Mouse (Mus musculus): ENCODE results near the gene 1810010H24Rik. TPM values are rescaled to one million over a fixed set of nuclear protein-coding genes. Genes with fewer than 3 reads are reported as not detected.

Gene 1810010H24Rik
- polyA plus RNA-seq, 1 experiment, result 2.7 TPM

DNA sequence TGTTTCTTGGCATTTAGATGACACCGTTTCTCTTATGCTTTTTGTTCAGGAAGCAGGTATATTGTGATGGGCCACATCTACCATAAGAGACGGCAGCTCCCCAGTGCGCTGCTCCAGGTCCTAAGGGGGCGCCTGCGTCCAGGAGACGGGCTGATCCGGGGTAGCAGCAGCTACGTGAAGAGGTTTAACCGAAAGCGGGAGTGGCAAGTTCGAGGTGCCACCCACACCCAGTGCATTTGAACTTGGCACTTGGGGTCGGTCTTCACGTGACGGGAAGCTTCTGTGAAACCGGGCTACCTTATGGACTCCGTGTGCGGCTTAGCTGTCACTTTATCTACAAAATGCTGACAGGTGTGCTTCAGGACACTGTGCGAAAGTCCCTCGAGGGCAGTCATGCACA, 4.1 kb downstream of the 1810010H24Rik start:
- H3K4me1 ChIP-seq (ENCODE audit: control insufficient read depth, insufficient read depth, insufficient read length, low read length), result peaks cover 8% of the 10 kb centered on the region
- no peaks in the 10 kb centered on the region; the same call in 1 of the 2 replicates for H3K36me3 ChIP-seq (ENCODE audit: control insufficient read depth, insufficient read depth, low read length)
- H3K4me3 ChIP-seq (ENCODE audit: low read depth, low read length), result no peak overlapping the region; the same call in 1 of the 2 replicates
- peak overlapping the region; percentile 43; the same call in 1 of the 2 replicates for H3K27ac ChIP-seq (ENCODE audit: insufficient read depth, low read depth, low read length)
- WGBS, result 20% methylated on average over 19 of the region's 19 CpGs
- H3K27me3 ChIP-seq (ENCODE audit: control insufficient read depth, insufficient read depth, low read length), result peaks cover 6% of the 10 kb centered on the region; the same call in 1 of the 2 replicates
- TF ChIP-seq CTCF (IDR thresholded peaks at IDR 0.05; ENCODE audit: extremely low read depth, insufficient read length, insufficient replicate concordance, low read depth, low read length) (no peak), POLR2A (IDR thresholded peaks at IDR 0.05; ENCODE audit: low read depth, low read length) (no peak)

DNA sequence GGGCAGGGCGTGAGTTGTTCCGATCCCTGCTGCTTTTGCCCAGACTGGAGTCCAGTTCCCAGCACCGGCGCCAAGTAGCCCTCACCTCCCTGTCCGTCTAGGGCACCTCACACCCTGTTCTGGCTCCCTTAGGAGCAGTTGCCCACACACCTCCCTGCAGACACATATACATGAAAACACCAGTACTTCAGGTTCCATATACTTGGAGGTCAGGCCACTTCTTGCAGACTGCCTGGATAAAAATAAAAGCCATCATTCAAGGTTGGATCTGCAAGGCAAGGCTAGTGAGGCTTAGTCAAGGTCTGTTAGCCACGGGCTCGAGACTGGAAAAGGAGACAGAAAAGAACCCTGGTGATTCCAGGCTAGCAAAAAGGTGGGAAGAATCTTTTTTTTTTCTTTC, 6.2 kb downstream of the 1810010H24Rik start:
- Histone ChIP-seq H3K4me3 (ENCODE audit: low read depth, low read length) (no peak overlapping the region), H3K27ac (ENCODE audit: insufficient read depth, low read depth, low read length) (no peak overlapping the region), H3K36me3 (ENCODE audit: control insufficient read depth, insufficient read depth, low read length) (peaks cover 2% of the 10 kb centered on the region; the same call in 1 of the 2 replicates), H3K4me1 (ENCODE audit: control insufficient read depth, insufficient read depth, insufficient read length, low read length) (peaks cover 6% of the 10 kb centered on the region), H3K27me3 (ENCODE audit: control insufficient read depth, insufficient read depth, low read length) (no peaks in the 10 kb centered on the region)
- WGBS, result 56% methylated on average over 7 of the region's 7 CpGs
- TF ChIP-seq POLR2A (IDR thresholded peaks at IDR 0.05; ENCODE audit: low read depth, low read length), result no peak
- no peak for TF ChIP-seq CTCF (IDR thresholded peaks at IDR 0.05; ENCODE audit: extremely low read depth, insufficient read length, insufficient replicate concordance, low read depth, low read length)

GRCm38 (mm10) chr11:107034085-107034810, 8.8 kb downstream of the 1810010H24Rik start:
- no peak overlapping the region for H3K27ac ChIP-seq (ENCODE audit: insufficient read depth, low read depth, low read length)
- H3K27me3 ChIP-seq (ENCODE audit: control insufficient read depth, insufficient read depth, low read length), result no peaks in the 10 kb centered on the region
- peaks cover 6% of the 10 kb centered on the region for H3K4me1 ChIP-seq (ENCODE audit: control insufficient read depth, insufficient read depth, insufficient read length, low read length)
- TF ChIP-seq POLR2A (IDR thresholded peaks at IDR 0.05; ENCODE audit: low read depth, low read length) (no peak), CTCF (IDR thresholded peaks at IDR 0.05; ENCODE audit: extremely low read depth, insufficient read length, insufficient replicate concordance, low read depth, low read length) (no peak)
- WGBS, result 75% methylated on average over 10 of the region's 10 CpGs
- H3K4me3 ChIP-seq (ENCODE audit: low read depth, low read length), result no peak overlapping the region
- H3K36me3 ChIP-seq (ENCODE audit: control insufficient read depth, insufficient read depth, low read length), result peaks cover 9% of the 10 kb centered on the region

GRCm38 (mm10) chr11:107039417-107039816, 13.9 kb downstream of the 1810010H24Rik start:
- H3K36me3 ChIP-seq (ENCODE audit: control insufficient read depth, insufficient read depth, low read length), result peaks cover 40% of the 10 kb centered on the region
- peaks cover 5% of the 10 kb centered on the region; the same call in 1 of the 2 replicates for H3K4me1 ChIP-seq (ENCODE audit: control insufficient read depth, insufficient read depth, insufficient read length, low read length)
- 94% methylated on average over 5 of the region's 5 CpGs for WGBS
- no peak overlapping the region for H3K27ac ChIP-seq (ENCODE audit: insufficient read depth, low read depth, low read length)
- H3K4me3 ChIP-seq (ENCODE audit: low read depth, low read length), result no peak overlapping the region
- no peak for TF ChIP-seq CTCF (IDR thresholded peaks at IDR 0.05; ENCODE audit: extremely low read depth, insufficient read length, insufficient replicate concordance, low read depth, low read length)
- TF ChIP-seq POLR2A (IDR thresholded peaks at IDR 0.05; ENCODE audit: low read depth, low read length), result no peak
- H3K27me3 ChIP-seq (ENCODE audit: control insufficient read depth, insufficient read depth, low read length), result no peaks in the 10 kb centered on the region

- TF ChIP-seq POLR2A (IDR thresholded peaks at IDR 0.05; ENCODE audit: low read depth, low read length), result no peak
- TF ChIP-seq CTCF (IDR thresholded peaks at IDR 0.05; ENCODE audit: extremely low read depth, insufficient read length, insufficient replicate concordance, low read depth, low read length), result no peak
- WGBS, result 77% methylated on average over 3 of the region's 3 CpGs
- Histone ChIP-seq H3K36me3 (ENCODE audit: control insufficient read depth, insufficient read depth, low read length) (peaks cover 48% of the 10 kb centered on the region), H3K4me3 (ENCODE audit: low read depth, low read length) (no peak overlapping the region), H3K27me3 (ENCODE audit: control insufficient read depth, insufficient read depth, low read length) (no peaks in the 10 kb centered on the region), H3K27ac (ENCODE audit: insufficient read depth, low read depth, low read length) (no peak overlapping the region), H3K4me1 (ENCODE audit: control insufficient read depth, insufficient read depth, insufficient read length, low read length) (peaks cover 5% of the 10 kb centered on the region; the same call in 1 of the 2 replicates)
These were observed 15.9 kb downstream of the 1810010H24Rik start for GRCm38 (mm10) chr11:107041396-107041795.

- peak overlapping the region; percentile 47 for H3K4me3 ChIP-seq (ENCODE audit: low read depth, low read length)
- H3K27me3 ChIP-seq (ENCODE audit: control insufficient read depth, insufficient read depth, low read length), result no peaks in the 10 kb centered on the region
- peaks cover 56% of the 10 kb centered on the region for H3K36me3 ChIP-seq (ENCODE audit: control insufficient read depth, insufficient read depth, low read length)
- peak overlapping the region; percentile 59; the same call in 1 of the 2 replicates for H3K27ac ChIP-seq (ENCODE audit: insufficient read depth, low read depth, low read length)
- WGBS, result 51% methylated on average over 11 of the region's 11 CpGs
- H3K4me1 ChIP-seq (ENCODE audit: control insufficient read depth, insufficient read depth, insufficient read length, low read length), result peaks cover 5% of the 10 kb centered on the region; the same call in 1 of the 2 replicates
- TF ChIP-seq POLR2A (IDR thresholded peaks at IDR 0.05; ENCODE audit: low read depth, low read length), result no peak
- no peak for TF ChIP-seq CTCF (IDR thresholded peaks at IDR 0.05; ENCODE audit: extremely low read depth, insufficient read length, insufficient replicate concordance, low read depth, low read length)
These were observed 17.9 kb downstream of the 1810010H24Rik start for GRCm38 (mm10) chr11:107043361-107043760.

- 13% methylated on average over 5 of the region's 5 CpGs for WGBS
These were observed 18.8 kb downstream of the 1810010H24Rik start for GRCm38 (mm10) chr11:107044321-107044720.

More at GRCm38 (mm10) chr11:107044321-107044720, 18.8 kb downstream of the 1810010H24Rik start:
- Histone ChIP-seq H3K27me3 (ENCODE audit: control insufficient read depth, insufficient read depth, low read length) (no peaks in the 10 kb centered on the region), H3K36me3 (ENCODE audit: control insufficient read depth, insufficient read depth, low read length) (peaks cover 51% of the 10 kb centered on the region), H3K4me3 (ENCODE audit: low read depth, low read length) (no peak overlapping the region), H3K4me1 (ENCODE audit: control insufficient read depth, insufficient read depth, insufficient read length, low read length) (peaks cover 5% of the 10 kb centered on the region; the same call in 1 of the 2 replicates), H3K27ac (ENCODE audit: insufficient read depth, low read depth, low read length) (peak overlapping the region; percentile 10; the same call in 1 of the 2 replicates)
- TF ChIP-seq CTCF (IDR thresholded peaks at IDR 0.05; ENCODE audit: extremely low read depth, insufficient read length, insufficient replicate concordance, low read depth, low read length) (no peak), POLR2A (IDR thresholded peaks at IDR 0.05; ENCODE audit: low read depth, low read length) (no peak)

Data from small intestine, adult 2 months (tissue).